Comparison of ENCODE assay signal across 18 mouse cellular contexts in the genomic region with DNA sequence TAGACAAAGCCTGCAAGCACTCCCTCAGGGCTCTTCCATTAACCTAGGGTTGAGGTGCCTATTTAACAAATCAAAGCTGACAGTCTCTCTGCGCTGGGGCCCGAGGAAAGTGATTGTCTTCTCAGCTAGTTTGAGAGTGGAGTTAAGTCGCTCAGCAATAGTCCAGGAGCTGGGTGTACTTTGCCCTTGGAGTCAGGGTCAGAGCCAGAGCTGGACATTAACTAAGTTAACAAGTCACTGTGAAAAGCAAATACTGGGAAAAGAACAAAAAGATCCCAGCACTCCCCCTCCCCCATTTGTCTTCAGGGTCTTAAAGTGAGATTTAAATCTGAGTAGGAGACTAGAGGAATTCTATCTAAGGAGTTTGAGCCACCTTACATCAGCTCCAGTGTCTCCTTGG. TPM values are rescaled to one million over a fixed set of nuclear protein-coding genes. Genes with fewer than 3 reads are reported as not detected.
DNase-seq lines count a peak whose midpoint lies in the region; ATAC-seq and TF ChIP-seq lines count a peak whose summit lies in the region.
"Had no signal": no experiment of that assay in that cellular context is flagged by ENCODE, and none has a peak within 500 bp of the region (broad histone marks: within the 10 kb centered on the region; RNA-seq: fewer than 3 reads in every experiment).

No protein-coding gene starts in this region.

- no peaks in the 10 kb centered on the region for H3K27me3 ChIP-seq in kidney, adult 2 months (replicated peaks; ENCODE audit: control insufficient read depth, insufficient read depth, low read length)
- H3K27me3 ChIP-seq in liver, postnatal 0 days (ENCODE audit: insufficient read depth, low read length): no peaks in the 10 kb centered on the region
- H3K27me3 ChIP-seq: heart, embryonic 12.5 days had no signal

- ATAC-seq in liver, postnatal 0 days: peak; percentile 79
- ATAC-seq: hindbrain, postnatal 0 days had no signal

- DNase-seq in R1 (ENCODE audit: low read depth, low spot score): peak; percentile 84
- peak; percentile 90 for DNase-seq in kidney, adult 2 months
- peak; percentile 71 to 87 for DNase-seq in kidney, postnatal 36 days
- DNase-seq in liver, postnatal 0 days: peak; percentile 29
- DNase-seq in gastrocnemius, postnatal 4 days (ENCODE audit: low spot score in 2 of 2): no peak
- DNase-seq in testis, postnatal 14 days (ENCODE audit: low spot score): no peak
- no peak for DNase-seq in adrenal gland, adult 18-20 months (ENCODE audit: low spot score in 2 of 2)
- DNase-seq: cerebellum, postnatal 25 days; gastrocnemius, postnatal 36 days; heart, postnatal 36 days; lung, postnatal 14 days; spleen, adult 18-20 months had no signal

- TF ChIP-seq POLR2A in kidney, adult 2 months (IDR thresholded peaks at IDR 0.05; ENCODE audit: low read depth, low read length): no peak

- WGBS in kidney, adult 2 months: 27% methylated on average over 3 of the region's 3 CpGs
- WGBS in liver, postnatal 0 days (ENCODE audit: insufficient replicate concordance): 55% methylated on average over 3 of the region's 3 CpGs

- no peaks in the 10 kb centered on the region for H3K9me3 ChIP-seq in liver, postnatal 0 days (ENCODE audit: low read length)
- H3K9me3 ChIP-seq: embryonic facial prominence, embryonic 10.5 days; heart, embryonic 12.5 days had no signal

- H3K9ac ChIP-seq in liver, postnatal 0 days (replicated peaks): no peak overlapping the region
- H3K9ac ChIP-seq: heart, embryonic 12.5 days had no signal

- no peak for TF ChIP-seq CTCF in kidney, adult 2 months (conservative IDR thresholded peaks at IDR 0.05; ENCODE audit: insufficient read depth, insufficient read length, low read depth, low read length)
- no peak for TF ChIP-seq CTCF in liver, postnatal 0 days (IDR thresholded peaks at IDR 0.05; ENCODE audit: low read depth)

- TF ChIP-seq EP300 in liver, postnatal 0 days (IDR thresholded peaks at IDR 0.05; ENCODE audit: low read depth): no peak

- peaks cover 36% of the 10 kb centered on the region; the same call in 1 of the 2 replicates for H3K4me1 ChIP-seq in kidney, adult 2 months (ENCODE audit: control insufficient read depth, insufficient read depth, low read length)
- H3K4me1 ChIP-seq in liver, postnatal 0 days (ENCODE audit: insufficient read depth): peaks cover 3% of the 10 kb centered on the region; the same call in 1 of the 2 replicates

- no peaks in the 10 kb centered on the region for H3K36me3 ChIP-seq in kidney, adult 2 months (ENCODE audit: control insufficient read depth, insufficient read depth, low read length)
- no peaks in the 10 kb centered on the region for H3K36me3 ChIP-seq in liver, postnatal 0 days (replicated peaks; ENCODE audit: insufficient read depth, low read length)
- H3K36me3 ChIP-seq: embryonic facial prominence, embryonic 10.5 days; heart, embryonic 12.5 days had no signal

- no peak overlapping the region for H3K4me3 ChIP-seq in kidney, adult 2 months (ENCODE audit: insufficient read depth, low read depth, low read length)
- H3K4me3 ChIP-seq in liver, postnatal 0 days (ENCODE audit: low read depth, low read length): no peak overlapping the region
- H3K4me3 ChIP-seq: embryonic facial prominence, embryonic 10.5 days; erythroblast, embryonic 14.5 days; heart, embryonic 12.5 days; layer of hippocampus, adult 2 months; myocyte had no signal

- H3K4me2 ChIP-seq in liver, postnatal 0 days (ENCODE audit: low read depth, low read length): 0 out of 2 replicates have a peak overlapping the region, but pooled peaks have one; percentile 27
- H3K4me2 ChIP-seq: heart, embryonic 12.5 days had no signal

- peak overlapping the region; percentile 96 for H3K27ac ChIP-seq in kidney, adult 2 months (ENCODE audit: insufficient read depth, low read depth, low read length)
- H3K27ac ChIP-seq in liver, postnatal 0 days (ENCODE audit: low read depth): peak overlapping the region; percentile 84
- H3K27ac ChIP-seq: embryonic facial prominence, embryonic 10.5 days; hindbrain, postnatal 0 days; layer of hippocampus, adult 2 months had no signal

RNA-seq across cellular contexts. Expression of a gene that starts 31.8 kb away (rescaled TPM):
- polyA plus RNA-seq in kidney, adult 2 months (2012; rRNA removed): 26.6 and 35.7 TPM in 2 replicates
- 19.5 and 21.2 TPM in 2 replicates for polyA plus RNA-seq in liver, postnatal 0 days (2015; fragmentation: Nextera tagmentation; extraction: Ambion mirVana)
- 100 to 1,000 TPM; 266 to 274 TPM for total RNA-seq in gastrocnemius, postnatal 4 days (2021)
- total RNA-seq in adrenal gland, adult 18-20 months (2021): 100 to 1,000 TPM; 197 to 229 TPM

RNA-seq across cellular contexts. Expression of a gene that starts 32.5 kb away (rescaled TPM):
- 28.7 and 32.3 TPM in 2 replicates for polyA plus RNA-seq in kidney, adult 2 months (2012; rRNA removed)
- 12.6 and 16.4 TPM in 2 replicates for polyA plus RNA-seq in liver, postnatal 0 days (2015; fragmentation: Nextera tagmentation; extraction: Ambion mirVana)
- 1 to 10 TPM; 3.8 TPM for total RNA-seq in gastrocnemius, postnatal 4 days (2021)
- total RNA-seq in adrenal gland, adult 18-20 months (2021): 10 to 100 TPM; 11.2 to 19.9 TPM

Comparison
In these comparisons a context has a peak if more than half of its experiments do, and no peak if none do; other contexts are left out.
1. DNase-seq: peak in R1 (single experiment), kidney, adult 2 months (single experiment), kidney, postnatal 36 days (2 of 2) and liver, postnatal 0 days (single experiment); none in gastrocnemius, postnatal 4 days (0 of 2), testis, postnatal 14 days (single experiment) and adrenal gland, adult 18-20 months (0 of 2).